ENCODE assay signal across 23 mouse cellular contexts in genomic region chr9:71991147-71991546, GRCm38 (mm10).
"Had no signal": no experiment of that assay in that cellular context is flagged by ENCODE, and none has a peak within 500 bp of the region (broad histone marks: within the 10 kb centered on the region; RNA-seq: fewer than 3 reads in every experiment).

No protein-coding gene starts in this region.

- H3K4me1 ChIP-seq: limb, embryonic 13.5 days; limb, embryonic 15.5 days had no signal

- H3K4me3 ChIP-seq: heart, adult 2 months; heart, embryonic 13.5 days; heart, embryonic 15.5 days; hindbrain, embryonic 13.5 days; hindbrain, embryonic 15.5 days; limb, embryonic 13.5 days; limb, embryonic 15.5 days had no signal

- H3K27me3 ChIP-seq: heart, embryonic 13.5 days; heart, embryonic 15.5 days; hindbrain, embryonic 13.5 days; hindbrain, embryonic 15.5 days; limb, embryonic 13.5 days; limb, embryonic 15.5 days had no signal

- H3K9me3 ChIP-seq: heart, embryonic 13.5 days; heart, embryonic 15.5 days; hindbrain, embryonic 13.5 days; hindbrain, embryonic 15.5 days; limb, embryonic 13.5 days; limb, embryonic 15.5 days had no signal

- ATAC-seq: hindbrain, postnatal 0 days; intestine, embryonic 16.5 days had no signal

- DNase-seq: gastrocnemius, postnatal 14 days; gastrocnemius, postnatal 36 days; heart, adult 11 months; heart, adult 2 months; heart, postnatal 14 days; heart, postnatal 36 days; kidney, adult 11 months; kidney, adult 2 months; kidney, adult 9 months; kidney, postnatal 10 days; kidney, postnatal 36 days; layer of hippocampus, adult 9-11 months; layer of hippocampus, postnatal 36 days; left cerebral cortex, postnatal 4 days had no signal

- H3K9ac ChIP-seq: heart, embryonic 13.5 days; heart, embryonic 15.5 days; hindbrain, embryonic 13.5 days; hindbrain, embryonic 15.5 days; limb, embryonic 13.5 days; limb, embryonic 15.5 days had no signal

- H3K27ac ChIP-seq: heart, adult 2 months; heart, embryonic 13.5 days; heart, embryonic 15.5 days; hindbrain, embryonic 13.5 days; hindbrain, embryonic 15.5 days; hindbrain, postnatal 0 days; limb, embryonic 13.5 days had no signal

- H3K36me3 ChIP-seq: heart, embryonic 15.5 days; hindbrain, embryonic 13.5 days; hindbrain, embryonic 15.5 days; limb, embryonic 13.5 days; limb, embryonic 15.5 days had no signal

- H3K4me2 ChIP-seq: heart, embryonic 11.5 days; heart, embryonic 13.5 days; heart, embryonic 15.5 days; hindbrain, embryonic 13.5 days; hindbrain, embryonic 15.5 days; limb, embryonic 13.5 days; limb, embryonic 15.5 days had no signal
